Comparison of ENCODE assay signal across 27 mouse cellular contexts in genomic region chr3:85369847-85370246, GRCm38 (mm10).
DNase-seq lines count a peak whose midpoint lies in the region; ATAC-seq and TF ChIP-seq lines count a peak whose summit lies in the region.
"Had no signal": no experiment of that assay in that cellular context is flagged by ENCODE, and none has a peak within 500 bp of the region (broad histone marks: within the 10 kb centered on the region; RNA-seq: fewer than 3 reads in every experiment).

No protein-coding gene starts in this region.

- WGBS in embryonic facial prominence, embryonic 14.5 days, result 73% methylated on average over 9 of the region's 10 CpGs
- 82% methylated on average over 10 of the region's 10 CpGs for WGBS in embryonic facial prominence, embryonic 10.5 days
- WGBS in heart, embryonic 14.5 days, result 84% methylated on average over 10 of the region's 10 CpGs
- WGBS in kidney, embryonic 15.5 days, result 59% methylated on average over 10 of the region's 10 CpGs
- 55% methylated on average over 10 of the region's 10 CpGs for WGBS in kidney, adult 2 months

- no peaks in the 10 kb centered on the region for H3K4me1 ChIP-seq in embryonic facial prominence, embryonic 14.5 days (ENCODE audit: control insufficient read depth, insufficient read depth, low read length)
- peaks cover 14% of the 10 kb centered on the region; the same call in 1 of the 2 replicates for H3K4me1 ChIP-seq in embryonic facial prominence, embryonic 10.5 days
- peaks cover 20 to 54% of the 10 kb centered on the region in 2 experiments for H3K4me1 ChIP-seq in heart, embryonic 14.5 days (ENCODE audit: control insufficient read depth in 2 of 2, insufficient read depth in 2 of 2, low read length in 2 of 2)
- H3K4me1 ChIP-seq in kidney, embryonic 15.5 days, result peaks cover 30% of the 10 kb centered on the region
- no peaks in the 10 kb centered on the region for H3K4me1 ChIP-seq in kidney, adult 2 months (ENCODE audit: control insufficient read depth, insufficient read depth, low read length)
- peaks cover 17% of the 10 kb centered on the region for H3K4me1 ChIP-seq in testis, adult 2 months (ENCODE audit: control insufficient read depth, insufficient read depth, low read length)
- H3K4me1 ChIP-seq: embryonic facial prominence, embryonic 12.5 days; midbrain, embryonic 15.5 days had no signal

- no peak for TF ChIP-seq CTCF in kidney, adult 2 months (conservative IDR thresholded peaks at IDR 0.05; ENCODE audit: insufficient read depth, insufficient read length, low read depth, low read length)
- no peak for TF ChIP-seq CTCF in testis, adult 2 months (IDR thresholded peaks at IDR 0.05; ENCODE audit: control insufficient read depth, insufficient read depth, insufficient replicate concordance, low read depth, low read length)

- no peak overlapping the region for H3K27ac ChIP-seq in embryonic facial prominence, embryonic 14.5 days (replicated peaks; ENCODE audit: low read depth, low read length)
- H3K27ac ChIP-seq in embryonic facial prominence, embryonic 10.5 days (replicated peaks), result no peak overlapping the region
- peak overlapping the region; percentile 49 to 75; a peak in 3 of 4 replicates for H3K27ac ChIP-seq in heart, embryonic 14.5 days (replicated peaks in 1 of 2; ENCODE audit: control insufficient read depth in 1 of 2, insufficient read depth in 1 of 2, low read depth in 2 of 2, low read length in 2 of 2)
- H3K27ac ChIP-seq in kidney, embryonic 15.5 days, result no peak overlapping the region
- no peak overlapping the region for H3K27ac ChIP-seq in kidney, adult 2 months (ENCODE audit: insufficient read depth, low read depth, low read length)
- no peak overlapping the region for H3K27ac ChIP-seq in testis, adult 2 months (ENCODE audit: control insufficient read depth, insufficient read depth, low read depth, low read length)
- H3K27ac ChIP-seq: embryonic facial prominence, embryonic 12.5 days; forebrain, embryonic 12.5 days; hindbrain, embryonic 14.5 days; liver, embryonic 14.5 days; midbrain, embryonic 15.5 days; neural tube, embryonic 15.5 days had no signal

- no peak for ATAC-seq in embryonic facial prominence, embryonic 14.5 days (ENCODE audit: low read depth)
- no peak for ATAC-seq in heart, embryonic 14.5 days (ENCODE audit: insufficient number of reproducible peaks, insufficient read depth, low FRiP score, low read depth)
- ATAC-seq in kidney, embryonic 15.5 days (replicated peaks; ENCODE audit: low FRiP score), result peak; percentile 11; the same call in 1 of the 2 replicates
- ATAC-seq: intestine, postnatal 0 days; midbrain, embryonic 15.5 days had no signal

- H3K27me3 ChIP-seq in embryonic facial prominence, embryonic 14.5 days (replicated peaks; ENCODE audit: control insufficient read depth, insufficient read depth, low read length), result no peaks in the 10 kb centered on the region
- H3K27me3 ChIP-seq in embryonic facial prominence, embryonic 10.5 days (replicated peaks; ENCODE audit: low read depth, poor library complexity, severe bottlenecking), result no peaks in the 10 kb centered on the region
- H3K27me3 ChIP-seq in heart, embryonic 14.5 days (ENCODE audit: control insufficient read depth, insufficient read depth, low read length), result no peaks in the 10 kb centered on the region
- H3K27me3 ChIP-seq in kidney, embryonic 15.5 days, result no peaks in the 10 kb centered on the region
- no peaks in the 10 kb centered on the region for H3K27me3 ChIP-seq in kidney, adult 2 months (replicated peaks; ENCODE audit: control insufficient read depth, insufficient read depth, low read length)
- H3K27me3 ChIP-seq in testis, adult 2 months (ENCODE audit: control insufficient read depth, insufficient read depth, low read length), result no peaks in the 10 kb centered on the region
- H3K27me3 ChIP-seq: embryonic facial prominence, embryonic 12.5 days; forebrain, embryonic 12.5 days; midbrain, embryonic 15.5 days; neural tube, embryonic 15.5 days had no signal

- intact Hi-C loops in heart, postnatal 10 days (cut with DNase I), result loop anchor here (5.0 to 10.0 kb wide), 3 partner anchors 147 to 445 kb away; no protein-coding TSS in a partner anchor

- peak; percentile 13 for DNase-seq in embryonic facial prominence, embryonic 14.5 days (ENCODE audit: low spot score)
- no peak for DNase-seq in embryonic facial prominence, embryonic 10.5 days (ENCODE audit: low spot score)
- DNase-seq in heart, postnatal 10 days, result no peak
- DNase-seq in kidney, adult 2 months, result no peak
- DNase-seq in testis, postnatal 14 days (ENCODE audit: low spot score), result no peak
- DNase-seq: adrenal gland, postnatal 10 days; cerebellum, adult 8-10 months; cerebellum, postnatal 25 days; gastrocnemius, postnatal 14 days; kidney, postnatal 36 days; liver; lung, adult 2 months; lung, postnatal 10 days; right cerebral cortex, postnatal 14 days; thymus, postnatal 14 days had no signal

- H3K36me3 ChIP-seq in embryonic facial prominence, embryonic 14.5 days (ENCODE audit: control insufficient read depth, insufficient read depth, low read length), result no peaks in the 10 kb centered on the region
- H3K36me3 ChIP-seq in embryonic facial prominence, embryonic 10.5 days (replicated peaks), result no peaks in the 10 kb centered on the region
- H3K36me3 ChIP-seq in heart, embryonic 14.5 days (ENCODE audit: control insufficient read depth, insufficient read depth, low read length), result no peaks in the 10 kb centered on the region
- no peaks in the 10 kb centered on the region for H3K36me3 ChIP-seq in kidney, embryonic 15.5 days
- no peaks in the 10 kb centered on the region for H3K36me3 ChIP-seq in kidney, adult 2 months (ENCODE audit: control insufficient read depth, insufficient read depth, low read length)
- H3K36me3 ChIP-seq in testis, adult 2 months (ENCODE audit: control insufficient read depth, insufficient read depth, low read length), result no peaks in the 10 kb centered on the region
- H3K36me3 ChIP-seq: embryonic facial prominence, embryonic 12.5 days; forebrain, embryonic 12.5 days; G1E; midbrain, embryonic 15.5 days; neural tube, embryonic 15.5 days had no signal

- no peaks in the 10 kb centered on the region for H3K9me3 ChIP-seq in embryonic facial prominence, embryonic 14.5 days (ENCODE audit: control insufficient read depth, low read length)
- H3K9me3 ChIP-seq in embryonic facial prominence, embryonic 10.5 days, result no peaks in the 10 kb centered on the region
- no peaks in the 10 kb centered on the region for H3K9me3 ChIP-seq in heart, embryonic 14.5 days (ENCODE audit: control insufficient read depth, low read length)
- no peaks in the 10 kb centered on the region for H3K9me3 ChIP-seq in kidney, embryonic 15.5 days (replicated peaks)
- H3K9me3 ChIP-seq: embryonic facial prominence, embryonic 12.5 days; forebrain, embryonic 12.5 days; G1E; midbrain, embryonic 15.5 days; neural tube, embryonic 15.5 days had no signal

- H3K4me2 ChIP-seq in embryonic facial prominence, embryonic 14.5 days (ENCODE audit: low read depth, low read length), result no peak overlapping the region
- no peak overlapping the region for H3K4me2 ChIP-seq in heart, embryonic 14.5 days (ENCODE audit: low read length)
- H3K4me2 ChIP-seq in kidney, embryonic 15.5 days, result no peak overlapping the region
- H3K4me2 ChIP-seq: embryonic facial prominence, embryonic 12.5 days; forebrain, embryonic 12.5 days; hindbrain, embryonic 14.5 days; midbrain, embryonic 15.5 days; neural tube, embryonic 15.5 days had no signal

- no peak overlapping the region for H3K4me3 ChIP-seq in embryonic facial prominence, embryonic 14.5 days (ENCODE audit: low read depth, low read length)
- no peak overlapping the region for H3K4me3 ChIP-seq in embryonic facial prominence, embryonic 10.5 days
- no peak overlapping the region for H3K4me3 ChIP-seq in heart, embryonic 14.5 days (ENCODE audit: control insufficient read depth in 1 of 2, insufficient read depth in 1 of 2, low read depth in 1 of 2, low read length in 2 of 2)
- no peak overlapping the region for H3K4me3 ChIP-seq in kidney, embryonic 15.5 days (replicated peaks)
- no peak overlapping the region for H3K4me3 ChIP-seq in kidney, adult 2 months (ENCODE audit: insufficient read depth, low read depth, low read length)
- H3K4me3 ChIP-seq in testis, adult 2 months (ENCODE audit: control insufficient read depth, low read depth, low read length), result peak overlapping the region; percentile 76
- H3K4me3 ChIP-seq: embryonic facial prominence, embryonic 12.5 days; erythroblast, embryonic 14.5 days; forebrain, embryonic 12.5 days; midbrain, embryonic 15.5 days; neural tube, embryonic 15.5 days had no signal

- no peak overlapping the region for H3K9ac ChIP-seq in embryonic facial prominence, embryonic 14.5 days (ENCODE audit: low read depth, low read length)
- H3K9ac ChIP-seq in heart, embryonic 14.5 days (ENCODE audit: low read length), result no peak overlapping the region
- no peak overlapping the region for H3K9ac ChIP-seq in kidney, embryonic 15.5 days
- H3K9ac ChIP-seq: embryonic facial prominence, embryonic 12.5 days; forebrain, embryonic 12.5 days; hindbrain, embryonic 14.5 days; liver, embryonic 14.5 days; midbrain, embryonic 15.5 days; neural tube, embryonic 15.5 days had no signal

- no peak for TF ChIP-seq POLR2A in kidney, adult 2 months (IDR thresholded peaks at IDR 0.05; ENCODE audit: low read depth, low read length)
- no peak for TF ChIP-seq POLR2A in testis, adult 2 months (IDR thresholded peaks at IDR 0.05; ENCODE audit: control insufficient read depth, low read depth, low read length)

Comparison
In these comparisons a context has a peak if more than half of its experiments do, and no peak if none do; other contexts are left out.
1. H3K27ac ChIP-seq: peak in heart, embryonic 14.5 days (2 of 2); none in embryonic facial prominence, embryonic 14.5 days (single experiment), embryonic facial prominence, embryonic 10.5 days (single experiment), kidney, embryonic 15.5 days (single experiment), kidney, adult 2 months (single experiment) and testis, adult 2 months (single experiment).